Mouse (Mus musculus) central nervous system, embryonic 18 days (tissue): ENCODE results near the gene Btbd35f27. TPM values are rescaled to one million over a fixed set of nuclear protein-coding genes. Genes with fewer than 3 reads are reported as not detected.

ENCODE experiments used
- polyA plus RNA-seq: library from polyadenylated mRNA; depleted of rRNA; stranded (reverse); fragments of >200 nt; gene quantifications from 2 replicates; pipeline ENCODE4 v1.2.3, GENCODE M21; 2012; rRNA removed

Btbd35f27 gene
- not detected in 2 replicates for polyA plus RNA-seq

DNA sequence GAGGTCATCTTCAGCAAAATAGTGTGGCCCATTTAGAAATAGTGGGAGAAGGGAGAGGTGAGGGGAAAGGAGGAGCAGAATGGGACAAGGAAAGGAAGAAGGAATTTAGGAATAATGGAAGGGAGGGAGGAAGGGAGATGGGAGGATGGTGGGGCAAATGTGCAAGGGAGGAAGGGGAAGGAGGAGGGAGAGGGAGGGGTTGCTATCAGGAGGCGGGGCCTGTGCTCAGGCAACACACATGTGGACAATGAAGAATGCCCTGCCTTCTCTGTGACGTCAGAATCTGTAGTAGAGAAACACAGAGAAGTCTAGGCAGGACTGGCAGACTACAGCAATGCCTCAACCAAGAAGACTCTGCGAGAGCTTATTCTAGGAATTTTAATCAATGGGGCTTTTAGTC lies at the start of gene Btbd35f27:
Gene Btbd35f27, plus strand, starts transcription at position 301 of the 400 bp plus-strand sequence.

Other genes with a start within 250 kb of the Btbd35f27 start
- not detected in 2 replicates for gene Btbd35f4, start 151.6 kb upstream of the Btbd35f27 start, polyA plus RNA-seq